Mouse (Mus musculus) heart, postnatal 0 days (tissue): ENCODE measurements around the gene Stxbp6. TPM values are rescaled to one million over a fixed set of nuclear protein-coding genes. Genes with fewer than 3 reads are reported as not detected.

Experiments
- ATAC-seq: fragments of 200-750 bp; cut with Nextera tagmentation; 2 replicates; pipeline ENCODE4 v1.8.0; 2017; ENCODE audit warnings: low read depth, moderate number of reproducible peaks, moderate library complexity; ENCODE audit not compliant: insufficient read depth
- DNase-seq: peaks from one replicate; pipeline ENCODE4 v3.0.0-alpha.2; 2016; ENCODE audit warnings: low spot score
- H3K27ac ChIP-seq: fragments of 300-500 bp; sonication (generic); 2 replicates; pipeline ENCODE4 v1.5.1; 2014; ENCODE audit warnings: low read depth, mild to moderate bottlenecking
- H3K27me3 ChIP-seq: fragments of 300-500 bp; sonication (generic); 2 replicates; pipeline ENCODE4 v1.6.1; 2014; ENCODE audit warnings: low read length, mixed read lengths; ENCODE audit not compliant: control insufficient read depth, insufficient read depth
- H3K36me3 ChIP-seq: fragments of 300-500 bp; sonication (generic); replicated peaks from 2 replicates; pipeline ENCODE4 v1.6.1; 2014; ENCODE audit warnings: low read length, mixed read lengths; ENCODE audit not compliant: control insufficient read depth, insufficient read depth
- H3K4me1 ChIP-seq: fragments of 300-500 bp; sonication (generic); 2 replicates; pipeline ENCODE4 v1.6.1; 2014; ENCODE audit warnings: antibody characterized with exemption; ENCODE audit not compliant: control insufficient read depth, insufficient read depth
- H3K4me2 ChIP-seq: fragments of 300-500 bp; sonication (generic); 2 replicates; pipeline ENCODE4 v1.6.1; 2014; ENCODE audit warnings: low read depth, mild to moderate bottlenecking, low read length, moderate library complexity
- H3K4me3 ChIP-seq: fragments of 300-500 bp; sonication (generic); 2 replicates; pipeline ENCODE4 v1.5.1; 2014; ENCODE audit warnings: low read depth, low read length
- H3K9ac ChIP-seq: fragments of 300-500 bp; sonication (generic); replicated peaks from 2 replicates; pipeline ENCODE4 v1.6.1; 2014; ENCODE audit warnings: low read depth, low read length, mixed read lengths
- H3K9me3 ChIP-seq: fragments of 300-500 bp; sonication (generic); replicated peaks from 2 replicates; pipeline ENCODE4 v1.6.1; 2016; ENCODE audit warnings: low read length; ENCODE audit not compliant: control insufficient read depth
- CTCF ChIP-seq: IDR thresholded peaks from 2 replicates; pipeline ENCODE4 v1.5.1; 2016; ENCODE audit warnings: antibody characterized with exemption, control low read depth, low read depth
- EP300 ChIP-seq: IDR thresholded peaks from 2 replicates; pipeline ENCODE4 v1.6.1; 2016; ENCODE audit warnings: antibody characterized with exemption, low read depth
- WGBS: fragments of 180-500 bp; shearing (Covaris S2); extraction: QIAGEN DNeasy Blood & Tissue Kit; methylation state at CpG from one replicate; pipeline ENCODE4 v1.1.7; 2014; 5-methylcytosine and 5-hydroxymethylcytosine counted together
- polyA plus RNA-seq: library from polyadenylated mRNA; unstranded; fragments of >200 nt; fragmentation: Nextera tagmentation; extraction: Ambion mirVana; gene quantifications from 2 replicates; pipeline ENCODE4 v1.2.1, GENCODE M21; 2015
- total RNA-seq: library from RNA; depleted of rRNA; stranded (reverse); fragments of >200 nt; gene quantifications from 2 replicates; pipeline ENCODE4 v1.2.3, GENCODE M21; 2014; ENCODE audit warnings: low replicate concordance

Gene Stxbp6
- total and polyA plus RNA-seq, 2 experiments from 2014 or later = 8.0 to 9.1 TPM

GRCm38 (mm10) chr12:44918929-44919328, 155.6 kb downstream of the Stxbp6 start:
- 90% methylated on average over 2 of the region's 2 CpGs for WGBS
- no peak overlapping the region for H3K4me2 ChIP-seq
- H3K4me1 ChIP-seq = no peaks in the 10 kb centered on the region
- TF ChIP-seq EP300 = no peak
- TF ChIP-seq CTCF = no peak
- H3K4me3 ChIP-seq = no peak overlapping the region
- DNase-seq = no peak
- no peaks in the 10 kb centered on the region for H3K9me3 ChIP-seq
- no peaks in the 10 kb centered on the region for H3K27me3 ChIP-seq
- no peak overlapping the region for H3K27ac ChIP-seq
- H3K9ac ChIP-seq = no peak overlapping the region
- H3K36me3 ChIP-seq = no peaks in the 10 kb centered on the region
- no peak for ATAC-seq

GRCm38 (mm10) chr12:44913854-44914253, 160.7 kb downstream of the Stxbp6 start:
- Histone ChIP-seq H3K27ac (no peak overlapping the region), H3K9ac (no peak overlapping the region), H3K36me3 (no peaks in the 10 kb centered on the region), H3K27me3 (no peaks in the 10 kb centered on the region), H3K9me3 (no peaks in the 10 kb centered on the region), H3K4me3 (no peak overlapping the region), H3K4me1 (peaks cover 3% of the 10 kb centered on the region; the same call in 1 of the 2 replicates), H3K4me2 (no peak overlapping the region)
- ATAC-seq = no peak
- WGBS = 86% methylated on average over 4 of the region's 4 CpGs
- TF ChIP-seq CTCF (no peak), EP300 (no peak)
- no peak for DNase-seq

- no peak overlapping the region for H3K27ac ChIP-seq
- H3K36me3 ChIP-seq = no peaks in the 10 kb centered on the region
- no peak for ATAC-seq
- no peak overlapping the region for H3K4me2 ChIP-seq
- no peaks in the 10 kb centered on the region for H3K9me3 ChIP-seq
- TF ChIP-seq EP300 = no peak
- no peak for TF ChIP-seq CTCF
- DNase-seq = peak; percentile 19
- WGBS = 69% methylated on average over 3 of the region's 3 CpGs
- H3K27me3 ChIP-seq = no peaks in the 10 kb centered on the region
- no peak overlapping the region for H3K4me3 ChIP-seq
- peaks cover 3% of the 10 kb centered on the region; the same call in 1 of the 2 replicates for H3K4me1 ChIP-seq
- no peak overlapping the region for H3K9ac ChIP-seq
Observed at GRCm38 (mm10) chr12:44908028-44908702, 166.3 kb downstream of the Stxbp6 start.

- H3K9ac ChIP-seq = no peak overlapping the region
- H3K36me3 ChIP-seq = no peaks in the 10 kb centered on the region; the same call in 1 of the 2 replicates
- no peak overlapping the region for H3K4me2 ChIP-seq
- 82% methylated on average over 2 of the region's 2 CpGs for WGBS
- H3K4me3 ChIP-seq = no peak overlapping the region
- no peak for DNase-seq
- no peaks in the 10 kb centered on the region for H3K4me1 ChIP-seq
- H3K27ac ChIP-seq = no peak overlapping the region
- H3K9me3 ChIP-seq = no peaks in the 10 kb centered on the region
- TF ChIP-seq CTCF = no peak
- no peak for TF ChIP-seq EP300
- no peak for ATAC-seq
- H3K27me3 ChIP-seq = no peaks in the 10 kb centered on the region
Observed at GRCm38 (mm10) chr12:44906001-44906400, 168.5 kb downstream of the Stxbp6 start.

GRCm38 (mm10) chr12:44903205-44903732, 171.2 kb downstream of the Stxbp6 start:
- Histone ChIP-seq H3K4me2 (no peak overlapping the region), H3K27ac (no peak overlapping the region), H3K9me3 (no peaks in the 10 kb centered on the region), H3K4me1 (no peaks in the 10 kb centered on the region), H3K9ac (no peak overlapping the region), H3K36me3 (no peaks in the 10 kb centered on the region; the same call in 1 of the 2 replicates), H3K27me3 (no peaks in the 10 kb centered on the region), H3K4me3 (no peak overlapping the region)
- WGBS = 48% methylated on average over 1 of the region's 1 CpGs
- DNase-seq (no peak), ATAC-seq (no peak)
- TF ChIP-seq EP300 (no peak), CTCF (no peak)
